Mouse (Mus musculus): ENCODE measurements at regions not wholly inside any gene's neighbourhood (a gene's known extent, or its start where the extent isn't known, plus 50 kb on each side); places are given as distances from the start of the nearest gene placed in this dataset.

GRCm38 (mm10) chr1:64364095-64364494, 168.3 kb upstream of the Creb1 start:
- TF ChIP-seq CTCF (IDR thresholded peaks at IDR 0.05; ENCODE audit: control insufficient read depth, insufficient read depth, insufficient read length) (no peak), USF1 (IDR thresholded peaks at IDR 0.05; ENCODE audit: low read depth) (no peak), MAX (IDR thresholded peaks at IDR 0.05) (no peak), MYOG (IDR thresholded peaks at IDR 0.05; ENCODE audit: control insufficient read depth, extremely low read depth, insufficient read length) (no peak), MYOD1 (IDR thresholded peaks at IDR 0.05; ENCODE audit: control insufficient read depth, insufficient read length, low read depth) (no peak), FOSL1 (IDR thresholded peaks at IDR 0.05; ENCODE audit: insufficient read depth, low read length, poor library complexity, severe bottlenecking) (no peak)
